ENCODE assay signal across 10 mouse cellular contexts in the genomic region with DNA sequence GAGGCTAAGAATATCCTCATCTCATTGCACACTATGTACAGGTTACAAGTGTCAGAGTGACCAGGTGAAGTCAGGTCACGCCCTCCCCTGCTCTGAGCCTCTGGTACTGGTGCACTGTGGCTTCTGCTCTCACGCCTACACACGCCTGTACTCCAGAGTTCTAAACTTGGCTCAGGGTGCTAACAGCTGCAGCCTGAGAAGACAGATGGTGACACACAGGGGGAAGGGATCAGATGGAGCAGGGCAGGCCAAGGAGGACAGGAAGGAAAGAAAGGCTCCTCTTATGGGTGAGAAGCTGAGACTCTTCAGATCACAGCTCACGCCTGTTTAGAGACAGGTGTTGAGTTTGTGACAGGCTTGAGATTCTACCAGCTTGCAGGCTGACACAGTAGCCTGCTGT. TPM values are rescaled to one million over a fixed set of nuclear protein-coding genes. Genes with fewer than 3 reads are reported as not detected.
A peak's percentile ranks its signal among the peaks of the same experiment; 100 is the strongest.
DNase-seq lines count a peak whose midpoint lies in the region; ATAC-seq and TF ChIP-seq lines count a peak whose summit lies in the region.
"Had no signal": no experiment of that assay in that cellular context is flagged by ENCODE, and none has a peak within 500 bp of the region (broad histone marks: within the 10 kb centered on the region; RNA-seq: fewer than 3 reads in every experiment).

No protein-coding gene starts in this region.

- WGBS in forebrain, postnatal 0 days, result 78% methylated on average over 4 of the region's 4 CpGs
- 82% methylated on average over 4 of the region's 4 CpGs for WGBS in forebrain, embryonic 16.5 days
- WGBS in limb, embryonic 13.5 days, result 89% methylated on average over 4 of the region's 4 CpGs
- WGBS in limb, embryonic 10.5 days, result 96% methylated on average over 4 of the region's 4 CpGs

- no peak for DNase-seq in forebrain, postnatal 0 days
- no peak for DNase-seq in limb, embryonic 10.5 days (ENCODE audit: low spot score)
- peak; percentile 77 for DNase-seq in gastrocnemius, postnatal 25 days
- peak; percentile 71 for DNase-seq in thymus, postnatal 14 days
- no peak for DNase-seq in spleen, adult 12 weeks (ENCODE audit: low spot score)
- DNase-seq: embryo, embryonic 11 days had no signal

- TF ChIP-seq CTCF in forebrain, postnatal 0 days (IDR thresholded peaks at IDR 0.05; ENCODE audit: low read depth), result no peak

- H3K9ac ChIP-seq in forebrain, postnatal 0 days, result no peak overlapping the region
- H3K9ac ChIP-seq in forebrain, embryonic 16.5 days (replicated peaks; ENCODE audit: low read depth, low read length), result no peak overlapping the region
- no peak overlapping the region for H3K9ac ChIP-seq in limb, embryonic 13.5 days

- H3K4me2 ChIP-seq in forebrain, postnatal 0 days (ENCODE audit: low read depth), result no peak overlapping the region
- H3K4me2 ChIP-seq in forebrain, embryonic 16.5 days (ENCODE audit: low read length), result no peak overlapping the region
- H3K4me2 ChIP-seq in limb, embryonic 13.5 days (replicated peaks), result no peak overlapping the region

- ATAC-seq in forebrain, postnatal 0 days, result peak; percentile 36; the same call in 1 of the 2 replicates
- no peak for ATAC-seq in forebrain, embryonic 16.5 days
- ATAC-seq in limb, embryonic 13.5 days (ENCODE audit: low FRiP score, low read depth), result peak; percentile 74
- no peak for ATAC-seq in granulocyte monocyte progenitor cell, adult 5-6 weeks (replicated peaks; ENCODE audit: poor library complexity, severe bottlenecking)
- ATAC-seq: intestine, postnatal 0 days had no signal

- H3K36me3 ChIP-seq in forebrain, postnatal 0 days (ENCODE audit: insufficient read depth), result no peaks in the 10 kb centered on the region; the same call in 1 of the 2 replicates
- H3K36me3 ChIP-seq in forebrain, embryonic 16.5 days (ENCODE audit: control insufficient read depth, insufficient read depth), result no peaks in the 10 kb centered on the region; the same call in 1 of the 2 replicates
- peaks cover 32% of the 10 kb centered on the region for H3K36me3 ChIP-seq in limb, embryonic 13.5 days
- H3K36me3 ChIP-seq in limb, embryonic 10.5 days, result peaks cover 61% of the 10 kb centered on the region

- H3K27ac ChIP-seq in forebrain, postnatal 0 days (ENCODE audit: low read depth, low read length), result no peak overlapping the region
- no peak overlapping the region for H3K27ac ChIP-seq in forebrain, embryonic 16.5 days (ENCODE audit: low read length)
- no peak overlapping the region for H3K27ac ChIP-seq in limb, embryonic 13.5 days
- H3K27ac ChIP-seq in limb, embryonic 10.5 days, result no peak overlapping the region

- H3K9me3 ChIP-seq in forebrain, postnatal 0 days (ENCODE audit: low read length), result no peaks in the 10 kb centered on the region
- H3K9me3 ChIP-seq in forebrain, embryonic 16.5 days (ENCODE audit: control insufficient read depth, low read length), result no peaks in the 10 kb centered on the region
- H3K9me3 ChIP-seq in limb, embryonic 13.5 days, result no peaks in the 10 kb centered on the region
- no peaks in the 10 kb centered on the region for H3K9me3 ChIP-seq in limb, embryonic 10.5 days (replicated peaks)

- no peak overlapping the region for H3K4me3 ChIP-seq in forebrain, postnatal 0 days (ENCODE audit: low read depth, low read length)
- no peak overlapping the region for H3K4me3 ChIP-seq in forebrain, embryonic 16.5 days (replicated peaks; ENCODE audit: low read length)
- no peak overlapping the region for H3K4me3 ChIP-seq in limb, embryonic 13.5 days
- no peak overlapping the region for H3K4me3 ChIP-seq in limb, embryonic 10.5 days

- no peaks in the 10 kb centered on the region for H3K27me3 ChIP-seq in forebrain, postnatal 0 days (ENCODE audit: insufficient read depth, low read length)
- H3K27me3 ChIP-seq in forebrain, embryonic 16.5 days (replicated peaks; ENCODE audit: control insufficient read depth, insufficient read depth, low read length), result no peaks in the 10 kb centered on the region
- H3K27me3 ChIP-seq in limb, embryonic 13.5 days, result no peaks in the 10 kb centered on the region
- H3K27me3 ChIP-seq in limb, embryonic 10.5 days (ENCODE audit: low read depth, poor library complexity, severe bottlenecking), result no peaks in the 10 kb centered on the region

- H3K4me1 ChIP-seq in forebrain, postnatal 0 days (ENCODE audit: insufficient read depth), result no peaks in the 10 kb centered on the region
- no peaks in the 10 kb centered on the region for H3K4me1 ChIP-seq in forebrain, embryonic 16.5 days (replicated peaks; ENCODE audit: control insufficient read depth, insufficient read depth, low read length)
- H3K4me1 ChIP-seq in limb, embryonic 13.5 days, result no peaks in the 10 kb centered on the region
- H3K4me1 ChIP-seq in limb, embryonic 10.5 days, result no peaks in the 10 kb centered on the region

RNA-seq across cellular contexts. Expression of gene Ccdc134, which starts 7.7 kb away (rescaled TPM):
- total RNA-seq in forebrain, postnatal 0 days (2014; rRNA removed), result 13.0 and 14.7 TPM in 2 replicates
- polyA plus RNA-seq in forebrain, postnatal 0 days (2015; fragmentation: Nextera tagmentation; extraction: Ambion mirVana), result 6.7 and 6.8 TPM in 2 replicates
- 16.2 and 16.3 TPM in 2 replicates for polyA plus RNA-seq in forebrain, embryonic 16.5 days (2015; fragmentation: Nextera tagmentation; extraction: Ambion mirVana)
- polyA plus RNA-seq in limb, embryonic 13.5 days (2015; fragmentation: Nextera tagmentation; extraction: Ambion mirVana), result 27.6 and 30.3 TPM in 2 replicates
- polyA plus RNA-seq in limb, embryonic 10.5 days (2016; fragmentation: Nextera tagmentation; extraction: Ambion mirVana), result 22.8 and 23.6 TPM in 2 replicates
- 10 to 100 TPM in 1 of 2 experiments, 1 to 10 TPM in 1; 8.0 to 16.5 TPM for total RNA-seq in gastrocnemius, postnatal 25 days (2021)
- 11.0 and 26.5 TPM in 2 replicates for total RNA-seq in granulocyte monocyte progenitor cell, adult 5-6 weeks (2014; fragmentation: Nextera tagmentation)
- 13.1 and 17.2 TPM in 2 replicates for total RNA-seq in granulocyte monocyte progenitor cell, adult 5-6 weeks (2017)

RNA-seq across cellular contexts. Expression of gene Srebf2, which starts 11.6 kb away (rescaled TPM):
- total RNA-seq in forebrain, postnatal 0 days (2014; rRNA removed), result 121 and 171 TPM in 2 replicates
- polyA plus RNA-seq in forebrain, postnatal 0 days (2015; fragmentation: Nextera tagmentation; extraction: Ambion mirVana), result 147 and 193 TPM in 2 replicates
- polyA plus RNA-seq in forebrain, embryonic 16.5 days (2015; fragmentation: Nextera tagmentation; extraction: Ambion mirVana), result 229 and 232 TPM in 2 replicates
- polyA plus RNA-seq in limb, embryonic 13.5 days (2015; fragmentation: Nextera tagmentation; extraction: Ambion mirVana), result 168 and 173 TPM in 2 replicates
- 182 and 190 TPM in 2 replicates for polyA plus RNA-seq in limb, embryonic 10.5 days (2016; fragmentation: Nextera tagmentation; extraction: Ambion mirVana)
- 10 to 100 TPM; 12.1 to 14.1 TPM for total RNA-seq in gastrocnemius, postnatal 25 days (2021)
- total RNA-seq in granulocyte monocyte progenitor cell, adult 5-6 weeks (2014; fragmentation: Nextera tagmentation), result 19.0 and 24.3 TPM in 2 replicates
- 16.5 and 17.5 TPM in 2 replicates for total RNA-seq in granulocyte monocyte progenitor cell, adult 5-6 weeks (2017)

Comparison
In these comparisons a context has a peak if more than half of its experiments do, and no peak if none do; other contexts are left out.
1. ATAC-seq: peak in forebrain, postnatal 0 days (single experiment) and limb, embryonic 13.5 days (single experiment); none in forebrain, embryonic 16.5 days (single experiment) and granulocyte monocyte progenitor cell, adult 5-6 weeks (single experiment).
2. DNase-seq: peak in gastrocnemius, postnatal 25 days (single experiment) and thymus, postnatal 14 days (single experiment); none in forebrain, postnatal 0 days (single experiment), limb, embryonic 10.5 days (single experiment) and spleen, adult 12 weeks (single experiment).